Mouse (Mus musculus) liver, adult 2 months (tissue): ENCODE results near the gene Zfp729a. TPM values are rescaled to one million over a fixed set of nuclear protein-coding genes. Genes with fewer than 3 reads are reported as not detected.
"Not testable (repeated sequence)": the region's sequence is repeated elsewhere in the genome, so short reads cannot be mapped to it uniquely, and the experiment has no call there.

Experiments used
- DNase-seq: peaks from one replicate; pipeline ENCODE4 v3.0.0-alpha.2; 2011; ENCODE audit warnings: low read depth, low spot score; ENCODE audit errors: extremely low read depth
- H3K27ac ChIP-seq: fragments of 200-500 bp; replicated peaks from 2 replicates; pipeline ENCODE4 v1.5.1; 2012; ENCODE audit warnings: low read depth, mild to moderate bottlenecking, control low read depth, inconsistent platforms, low read length; ENCODE audit not compliant: insufficient read depth
- H3K27me3 ChIP-seq: fragments of 200-500 bp; 2 replicates; pipeline ENCODE4 v1.6.1; 2012; ENCODE audit warnings: mild to moderate bottlenecking, moderate library complexity, low read length, inconsistent platforms; ENCODE audit not compliant: control insufficient read depth, insufficient read depth
- H3K36me3 ChIP-seq: fragments of 200-500 bp; 2 replicates; pipeline ENCODE4 v1.6.1; 2012; ENCODE audit warnings: low read length, inconsistent platforms; ENCODE audit not compliant: control insufficient read depth, insufficient read depth
- H3K4me1 ChIP-seq: fragments of 200-500 bp; 2 replicates; pipeline ENCODE4 v1.6.1; 2011; ENCODE audit warnings: low read length; ENCODE audit not compliant: control insufficient read depth, insufficient read depth
- H3K4me3 ChIP-seq: fragments of 200-500 bp; 2 replicates; pipeline ENCODE4 v1.5.1; 2011; ENCODE audit warnings: low read depth, mild to moderate bottlenecking, control low read depth, low read length, moderate library complexity; ENCODE audit not compliant: insufficient read depth
- H3K79me2 ChIP-seq: fragments of 200-500 bp; 2 replicates; pipeline ENCODE4 v1.6.1; 2012; ENCODE audit warnings: inconsistent platforms, mild to moderate bottlenecking, low read length, moderate library complexity; ENCODE audit not compliant: control insufficient read depth, insufficient read depth
- H3K9ac ChIP-seq: fragments of 200-500 bp; 2 replicates; pipeline ENCODE4 v1.6.1; 2012; ENCODE audit warnings: low read depth, mild to moderate bottlenecking, control low read depth, inconsistent platforms, low read length
- CTCF ChIP-seq: fragments of 200-500 bp; IDR thresholded peaks from 2 replicates; pipeline ENCODE4 v1.5.1; 2011; ENCODE audit warnings: low read depth, low read length, control low read depth
- POLR2A ChIP-seq: fragments of 200-500 bp; IDR thresholded peaks from 2 replicates; pipeline ENCODE4 v1.6.1; 2011; ENCODE audit warnings: low read length, control low read depth; ENCODE audit not compliant: insufficient read depth; ENCODE audit errors: extremely low read depth
- WGBS: fragments of 180-500 bp; shearing (Covaris S2); methylation state at CpG from one replicate; pipeline ENCODE4 v1.1.7; 2018; 5-methylcytosine and 5-hydroxymethylcytosine counted together
- polyA plus RNA-seq: library from polyadenylated mRNA; depleted of rRNA; stranded (reverse); fragments of >200 nt; gene quantifications from 2 replicates; pipeline ENCODE4 v1.2.3, GENCODE M21; 2012; rRNA removed
- total RNA-seq: library from RNA; depleted of rRNA; stranded (reverse); fragments of >200 nt; gene quantifications from 2 replicates; pipeline ENCODE4 v1.2.3, GENCODE M21; 2014; rRNA removed

The Zfp729a gene
- 3.9 and 4.9 TPM in 2 replicates for total RNA-seq
- 0.30 and 0.70 TPM in 2 replicates for polyA plus RNA-seq

DNA sequence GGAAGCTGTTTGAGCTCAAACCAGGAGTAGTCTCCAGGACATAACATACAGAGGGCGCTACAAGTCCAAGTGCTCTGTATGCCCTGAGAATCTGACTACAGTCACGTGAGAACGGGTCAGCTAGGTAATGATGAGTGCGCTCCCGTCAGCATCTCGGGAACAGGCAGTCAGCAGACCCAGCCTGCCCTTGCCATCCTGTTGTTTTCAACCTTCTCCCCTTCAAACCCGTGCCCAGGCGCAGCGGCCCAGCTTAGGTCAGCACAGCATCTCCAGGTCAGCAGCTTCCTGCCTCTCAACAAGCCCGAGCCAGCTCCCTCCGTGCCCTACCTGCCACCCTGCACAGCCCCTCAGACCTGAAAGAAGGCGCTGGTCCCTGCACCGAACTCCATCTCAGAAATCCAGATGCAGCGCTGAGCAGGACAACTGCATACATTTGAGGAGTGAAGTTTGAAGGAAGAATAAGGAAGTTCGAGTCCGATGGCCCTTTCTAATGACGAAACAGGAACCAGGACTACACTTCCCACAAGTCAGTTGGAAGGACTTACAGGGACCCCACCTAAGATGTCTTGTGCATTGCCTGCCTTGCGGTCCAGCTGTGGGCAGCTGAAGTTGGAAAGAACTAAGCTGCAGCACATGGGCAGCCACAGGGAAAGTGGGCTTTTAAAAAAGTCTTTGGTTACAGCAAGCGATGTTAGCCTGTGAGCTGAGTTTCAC is at the start of gene Zfp729a, which contains the start of gene Gm49345:
Gene Zfp729a (minus strand): TSS at position 498 of the 714 bp plus-strand sequence.
Gene Gm49345 (minus strand): TSS at position 476 of the 714 bp plus-strand sequence.
- H3K36me3 ChIP-seq = no peaks in the 10 kb centered on the region
- H3K27me3 ChIP-seq = no peaks in the 10 kb centered on the region
- under 1% methylated on average over 19 of the region's 19 CpGs for WGBS
- DNase-seq = peak; percentile 95
- peak within 1 kb of the TSS; percentile 95 for H3K4me3 ChIP-seq
- peaks cover 2% of the 10 kb centered on the region; the same call in 1 of the 2 replicates for H3K4me1 ChIP-seq
- TF ChIP-seq POLR2A (no peak), CTCF (peak; percentile 35)
- H3K27ac ChIP-seq = peak within 1 kb of the TSS; percentile 50
- no peaks in the 10 kb centered on the region; the same call in 1 of the 2 replicates for H3K79me2 ChIP-seq
- H3K9ac ChIP-seq = peak within 1 kb of the TSS; percentile 79

DNA sequence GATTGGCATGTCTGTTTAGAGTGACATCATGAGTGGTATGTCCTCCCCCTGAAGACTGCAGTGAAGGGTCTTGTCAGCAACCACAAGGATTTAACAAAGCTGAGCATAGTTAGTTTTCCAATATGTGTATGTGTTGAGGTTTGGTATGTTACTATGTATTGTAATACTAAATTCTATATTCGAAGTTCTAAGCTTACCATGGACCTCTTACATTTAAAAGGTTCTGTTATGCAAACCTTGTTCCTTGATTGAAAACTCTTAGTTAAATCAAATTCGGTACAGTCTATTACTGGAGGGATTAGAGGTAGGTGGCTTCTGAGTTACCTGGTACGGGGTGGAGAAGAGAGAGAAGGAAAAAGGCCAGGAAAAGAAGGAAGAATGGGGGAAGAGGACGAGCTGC is 49.4 kb upstream of the Zfp729a start, which contains the start of gene Zfp738:
Gene Zfp738 (minus strand): TSS at position 101 of the 400 bp plus-strand sequence.
- Histone ChIP-seq H3K27me3 (no peaks in the 10 kb centered on the region), H3K79me2 (peaks cover 5% of the 10 kb centered on the region; the same call in 1 of the 2 replicates), H3K27ac (no peak within 1 kb of the TSS), H3K36me3 (no peaks in the 10 kb centered on the region), H3K4me1 (peaks cover 2% of the 10 kb centered on the region), H3K9ac (no peak within 1 kb of the TSS), H3K4me3 (no peak within 1 kb of the TSS)
- no peak for DNase-seq
- TF ChIP-seq POLR2A (no peak), CTCF (no peak)
- WGBS = 78% methylated on average over 4 of the region's 4 CpGs

DNA sequence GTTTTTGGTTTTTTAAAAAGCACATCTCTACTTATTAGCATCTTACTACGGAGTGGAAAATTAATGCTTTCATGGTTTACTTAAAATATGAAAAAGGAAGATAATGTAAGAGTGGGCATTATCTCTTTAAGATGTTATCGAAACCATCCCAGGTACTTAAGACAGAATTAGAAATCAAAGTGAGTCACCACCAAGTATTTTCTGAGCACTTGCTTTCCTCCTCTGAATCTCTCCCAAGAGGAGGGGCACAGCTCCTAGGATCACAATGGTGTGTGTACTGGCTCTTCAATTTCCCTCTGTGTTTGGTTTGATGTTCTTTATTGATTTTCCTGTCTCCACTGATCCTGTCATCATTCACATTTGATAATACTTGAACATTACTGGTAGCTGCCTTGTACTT is 46.2 kb upstream of the Zfp729a start:
- H3K36me3 ChIP-seq, H3K27ac ChIP-seq, H3K9ac ChIP-seq, H3K4me1 ChIP-seq, H3K79me2 ChIP-seq, H3K27me3 ChIP-seq, DNase-seq: not testable (repeated sequence)
- H3K4me3 ChIP-seq = peak overlapping the region; percentile 10; the same call in 1 of the 2 replicates
- WGBS = 74% methylated on average over 2 of the region's 2 CpGs

DNA sequence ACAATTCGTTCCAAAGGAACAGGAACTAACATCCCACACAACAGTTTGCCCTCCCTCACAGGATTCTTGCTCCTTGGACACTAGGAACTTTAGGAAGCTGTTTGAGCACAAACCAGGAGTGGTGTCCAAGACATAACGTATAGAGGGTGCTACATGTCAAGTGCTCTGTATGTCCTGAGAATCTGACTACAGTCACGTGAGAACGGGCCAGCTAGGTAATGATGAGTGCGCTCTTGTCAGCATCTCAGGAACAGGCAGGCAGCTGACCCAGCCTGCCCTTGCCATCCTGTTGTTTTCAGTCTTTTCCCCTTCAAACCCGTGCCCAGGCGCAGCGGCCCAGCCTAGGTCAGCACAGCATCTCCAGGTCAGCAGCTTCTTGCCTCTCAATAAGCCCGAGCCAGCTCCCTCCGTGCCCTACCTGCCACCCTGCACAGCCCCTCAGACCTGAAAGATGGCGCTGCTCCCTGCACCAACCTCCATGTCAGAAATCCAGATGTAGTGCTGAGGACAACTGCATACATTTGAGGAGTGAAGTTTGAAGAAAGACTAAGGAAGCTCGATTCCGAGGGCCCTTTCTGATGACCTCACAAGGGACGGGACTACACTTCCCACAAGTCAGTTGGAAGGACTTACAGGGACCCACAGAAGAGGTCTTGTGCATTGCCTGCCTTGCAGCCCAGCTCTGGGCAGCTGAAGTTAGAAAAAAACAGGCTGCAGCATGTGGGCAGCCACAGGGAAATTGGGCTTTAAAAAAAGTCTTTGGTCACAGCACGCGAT is 45.6 kb upstream of the Zfp729a start:
- peak; percentile 92 for DNase-seq

DNA sequence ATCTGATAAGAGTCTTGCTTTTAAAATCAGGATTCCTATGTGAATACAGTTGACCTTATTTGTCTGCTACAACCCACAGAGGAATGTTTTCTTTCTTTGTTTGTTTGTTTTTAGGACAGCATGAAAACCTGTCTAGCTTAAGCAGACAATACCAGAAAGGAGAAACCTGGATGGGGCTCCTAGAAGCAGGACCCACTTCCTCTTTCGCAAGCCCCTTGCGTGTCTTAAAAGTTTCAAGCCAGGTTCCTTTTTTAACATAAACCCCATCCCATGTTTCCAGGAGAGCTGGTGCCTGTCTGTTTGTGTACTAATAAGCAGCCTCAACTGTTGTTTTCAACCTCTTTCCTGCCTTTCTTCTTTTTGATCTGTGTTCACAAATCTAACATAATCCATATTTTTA is 37.3 kb upstream of the Zfp729a start:
- Histone ChIP-seq H3K9ac (no peak overlapping the region), H3K4me1 (no peaks in the 10 kb centered on the region)
- no peak for TF ChIP-seq CTCF
- no peak for TF ChIP-seq POLR2A

More for the DNA sequence above, 45.6 kb upstream of the Zfp729a start:
- H3K4me3 ChIP-seq = peak overlapping the region; percentile 93
- not testable (repeated sequence) for H3K36me3 ChIP-seq, H3K27me3 ChIP-seq, H3K27ac ChIP-seq, H3K4me1 ChIP-seq, H3K79me2 ChIP-seq
- WGBS = 11% methylated on average over 16 of the region's 16 CpGs
- peak overlapping the region; percentile 81 for H3K9ac ChIP-seq

DNA sequence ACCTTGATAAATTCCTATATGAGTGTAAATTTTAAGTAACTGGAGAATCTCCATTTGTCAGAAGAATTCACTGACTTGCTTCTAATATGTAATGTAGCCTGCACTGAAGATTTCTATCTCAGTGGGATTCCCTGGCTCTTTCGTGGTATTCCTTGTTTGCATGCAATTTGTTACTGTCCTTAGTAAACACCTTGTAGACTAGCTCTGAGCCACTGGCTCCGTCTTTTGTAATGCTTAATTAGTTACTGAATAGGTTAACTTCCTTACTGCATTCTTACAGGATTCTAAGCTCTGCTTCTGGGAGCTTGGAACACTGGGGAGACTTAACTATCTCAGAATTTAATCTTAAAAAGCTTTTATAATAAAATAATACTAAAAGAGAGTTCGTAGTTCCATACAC is 14.9 kb upstream of the Zfp729a start:
- Histone ChIP-seq H3K79me2 (no peaks in the 10 kb centered on the region), H3K27ac (no peak overlapping the region), H3K4me3 (no peak overlapping the region), H3K4me1 (no peaks in the 10 kb centered on the region), H3K9ac (no peak overlapping the region), H3K36me3 (no peaks in the 10 kb centered on the region), H3K27me3 (no peaks in the 10 kb centered on the region)
- whole genome bisulfite sequencing = 42% methylated on average over 3 of the region's 3 CpGs
- TF ChIP-seq POLR2A = no peak
- no peak for TF ChIP-seq CTCF
- DNase-seq = no peak

More for the DNA sequence above, 37.3 kb upstream of the Zfp729a start:
- H3K79me2 ChIP-seq = no peaks in the 10 kb centered on the region
- no peak for DNase-seq
- 90% methylated on average over 2 of the region's 2 CpGs for WGBS
- no peaks in the 10 kb centered on the region for H3K27me3 ChIP-seq
- H3K4me3 ChIP-seq = no peak overlapping the region
- peaks cover 12% of the 10 kb centered on the region for H3K36me3 ChIP-seq
- H3K27ac ChIP-seq = no peak overlapping the region
